Mouse (Mus musculus) limb, embryonic 12.5 days (tissue): Measurements from ENCODE around the gene Styxl1. TPM values are rescaled to one million over a fixed set of nuclear protein-coding genes. Genes with fewer than 3 reads are reported as not detected.

Source experiments
- ATAC-seq: fragments of 200-750 bp; cut with Nextera tagmentation; 2 replicates; pipeline ENCODE4 v1.8.0; 2017; ENCODE audit warnings: low read depth, moderate TSS enrichment; ENCODE audit not compliant: insufficient number of reproducible peaks, insufficient read depth, low FRiP score, low TSS enrichment
- H3K27ac ChIP-seq: fragments of 300-500 bp; sonication (generic); 2 replicates; pipeline ENCODE4 v1.5.1; 2016; ENCODE audit warnings: mild to moderate bottlenecking, moderate library complexity
- H3K27me3 ChIP-seq: fragments of 300-500 bp; sonication (generic); 2 replicates; pipeline ENCODE4 v1.6.1; 2016; ENCODE audit warnings: mild to moderate bottlenecking, moderate library complexity
- H3K36me3 ChIP-seq: fragments of 300-500 bp; sonication (generic); 2 replicates; pipeline ENCODE4 v1.6.1; 2016; ENCODE audit warnings: mild to moderate bottlenecking, moderate library complexity
- H3K4me1 ChIP-seq: fragments of 300-500 bp; sonication (generic); replicated peaks from 2 replicates; pipeline ENCODE4 v1.6.1; 2016
- H3K4me2 ChIP-seq: fragments of 300-500 bp; sonication (generic); 2 replicates; pipeline ENCODE4 v1.6.1; 2016; ENCODE audit warnings: mild to moderate bottlenecking, moderate library complexity
- H3K4me3 ChIP-seq: fragments of 300-500 bp; sonication (generic); replicated peaks from 2 replicates; pipeline ENCODE4 v1.5.1; 2016; ENCODE audit warnings: mild to moderate bottlenecking
- H3K9ac ChIP-seq: fragments of 300-500 bp; sonication (generic); replicated peaks from 2 replicates; pipeline ENCODE4 v1.6.1; 2016; ENCODE audit warnings: mild to moderate bottlenecking, moderate library complexity
- H3K9me3 ChIP-seq: fragments of 300-500 bp; sonication (generic); 2 replicates; pipeline ENCODE4 v1.6.1; 2016; ENCODE audit warnings: mild to moderate bottlenecking, moderate library complexity
- WGBS: fragments of 180-500 bp; shearing (Covaris S2); methylation state at CpG from one replicate; pipeline ENCODE4 v1.1.7; 2016; 5-methylcytosine and 5-hydroxymethylcytosine counted together
- polyA plus RNA-seq: library from polyadenylated mRNA; unstranded; fragments of >200 nt; fragmentation: Nextera tagmentation; extraction: Ambion mirVana; gene quantifications from 2 replicates; pipeline ENCODE4 v1.2.1, GENCODE M21; 2016

Gene Styxl1
- polyA plus RNA-seq, 1 experiment from 2014 or later, result not detected

GRCm38 (mm10) chr5:135735741-135736140 is 42.4 kb downstream of the Styxl1 start:
- peaks cover 85% of the 10 kb centered on the region for H3K36me3 ChIP-seq
- H3K27ac ChIP-seq, result no peak overlapping the region
- no peak overlapping the region for H3K4me2 ChIP-seq
- H3K27me3 ChIP-seq, result no peaks in the 10 kb centered on the region
- ATAC-seq, result no peak
- H3K9me3 ChIP-seq, result no peaks in the 10 kb centered on the region
- 94% methylated on average over 13 of the region's 13 CpGs for WGBS
- no peak overlapping the region for H3K9ac ChIP-seq
- H3K4me3 ChIP-seq, result no peak overlapping the region
- no peaks in the 10 kb centered on the region for H3K4me1 ChIP-seq

- Histone ChIP-seq H3K4me3 (no peak overlapping the region), H3K36me3 (peaks cover 94% of the 10 kb centered on the region), H3K9me3 (no peaks in the 10 kb centered on the region), H3K9ac (no peak overlapping the region), H3K27me3 (no peaks in the 10 kb centered on the region), H3K4me1 (no peaks in the 10 kb centered on the region), H3K4me2 (no peak overlapping the region), H3K27ac (no peak overlapping the region)
- ATAC-seq, result no peak
- 93% methylated on average over 42 of the region's 42 CpGs for WGBS
These were observed 44.0 kb downstream of the Styxl1 start for GRCm38 (mm10) chr5:135734057-135734680.

GRCm38 (mm10) chr5:135733071-135733470 is 45.1 kb downstream of the Styxl1 start:
- ATAC-seq, result no peak
- Histone ChIP-seq H3K9me3 (no peaks in the 10 kb centered on the region), H3K27me3 (no peaks in the 10 kb centered on the region), H3K4me3 (no peak overlapping the region), H3K9ac (no peak overlapping the region), H3K27ac (no peak overlapping the region), H3K4me1 (no peaks in the 10 kb centered on the region), H3K36me3 (peaks cover 98% of the 10 kb centered on the region), H3K4me2 (no peak overlapping the region)
- 93% methylated on average over 4 of the region's 4 CpGs for WGBS

- WGBS, result 93% methylated on average over 16 of the region's 16 CpGs
- Histone ChIP-seq H3K27me3 (no peaks in the 10 kb centered on the region), H3K4me3 (no peak overlapping the region), H3K27ac (no peak overlapping the region), H3K4me1 (peaks cover 12% of the 10 kb centered on the region), H3K4me2 (no peak overlapping the region), H3K36me3 (peaks cover 82% of the 10 kb centered on the region), H3K9ac (no peak overlapping the region), H3K9me3 (no peaks in the 10 kb centered on the region)
- no peak for ATAC-seq
These were observed 46.9 kb downstream of the Styxl1 start for GRCm38 (mm10) chr5:135731322-135731721.

- Histone ChIP-seq H3K9me3 (no peaks in the 10 kb centered on the region), H3K4me3 (no peak overlapping the region), H3K4me2 (no peak overlapping the region), H3K4me1 (peaks cover 16% of the 10 kb centered on the region), H3K27me3 (no peaks in the 10 kb centered on the region), H3K36me3 (peaks cover 78% of the 10 kb centered on the region), H3K9ac (no peak overlapping the region), H3K27ac (no peak overlapping the region)
- no peak for ATAC-seq
- 93% methylated on average over 10 of the region's 10 CpGs for WGBS
These were observed 47.3 kb downstream of the Styxl1 start for GRCm38 (mm10) chr5:135730916-135731315.

GRCm38 (mm10) chr5:135730278-135730677 is 47.9 kb downstream of the Styxl1 start:
- Histone ChIP-seq H3K4me2 (no peak overlapping the region), H3K27ac (no peak overlapping the region), H3K9ac (no peak overlapping the region), H3K4me3 (no peak overlapping the region), H3K27me3 (no peaks in the 10 kb centered on the region), H3K4me1 (peaks cover 23% of the 10 kb centered on the region), H3K9me3 (no peaks in the 10 kb centered on the region), H3K36me3 (peaks cover 72% of the 10 kb centered on the region)
- no peak for ATAC-seq
- WGBS, result 96% methylated on average over 10 of the region's 10 CpGs

- Histone ChIP-seq H3K4me3 (no peak overlapping the region), H3K9ac (no peak overlapping the region), H3K27me3 (no peaks in the 10 kb centered on the region), H3K4me1 (peaks cover 32% of the 10 kb centered on the region), H3K9me3 (no peaks in the 10 kb centered on the region), H3K27ac (no peak overlapping the region), H3K36me3 (peaks cover 62% of the 10 kb centered on the region), H3K4me2 (no peak overlapping the region)
- 90% methylated on average over 13 of the region's 13 CpGs for WGBS
- no peak for ATAC-seq
These were observed 48.8 kb downstream of the Styxl1 start for GRCm38 (mm10) chr5:135729351-135729750.

- Histone ChIP-seq H3K4me1 (peaks cover 42% of the 10 kb centered on the region), H3K36me3 (peaks cover 53% of the 10 kb centered on the region), H3K4me2 (no peak overlapping the region), H3K9me3 (no peaks in the 10 kb centered on the region), H3K9ac (no peak overlapping the region), H3K27me3 (no peaks in the 10 kb centered on the region), H3K27ac (no peak overlapping the region), H3K4me3 (no peak overlapping the region)
- ATAC-seq, result no peak
- WGBS, result 89% methylated on average over 13 of the region's 13 CpGs
These were observed 49.8 kb downstream of the Styxl1 start for GRCm38 (mm10) chr5:135728361-135728760.

- peaks cover 48% of the 10 kb centered on the region for H3K36me3 ChIP-seq
These were observed 50.3 kb downstream of the Styxl1 start for GRCm38 (mm10) chr5:135727871-135728270.

GRCm38 (mm10) chr5:135726641-135727346 is 51.4 kb downstream of the Styxl1 start:
- peak overlapping the region; percentile 37 for H3K4me3 ChIP-seq
- peaks cover 37% of the 10 kb centered on the region for H3K36me3 ChIP-seq
- H3K9me3 ChIP-seq, result no peaks in the 10 kb centered on the region
- peak overlapping the region; percentile 96; the same call in 1 of the 2 replicates for H3K27ac ChIP-seq
- peaks cover 57% of the 10 kb centered on the region for H3K4me1 ChIP-seq
- WGBS, result 53% methylated on average over 2 of the region's 2 CpGs
- no peak for ATAC-seq
- peak overlapping the region; percentile 61 for H3K9ac ChIP-seq
- H3K4me2 ChIP-seq, result peak overlapping the region; percentile 66
- H3K27me3 ChIP-seq, result no peaks in the 10 kb centered on the region

More at GRCm38 (mm10) chr5:135727871-135728270, 50.3 kb downstream of the Styxl1 start:
- Histone ChIP-seq H3K9me3 (no peaks in the 10 kb centered on the region), H3K9ac (no peak overlapping the region), H3K27me3 (no peaks in the 10 kb centered on the region), H3K4me2 (peak overlapping the region; percentile 66; the same call in 1 of the 2 replicates), H3K4me3 (no peak overlapping the region), H3K4me1 (peaks cover 47% of the 10 kb centered on the region), H3K27ac (no peak overlapping the region)
- WGBS, result 89% methylated on average over 9 of the region's 9 CpGs
- ATAC-seq, result no peak

- WGBS, result 20% methylated on average over 6 of the region's 6 CpGs
- H3K27me3 ChIP-seq, result no peaks in the 10 kb centered on the region
- ATAC-seq, result no peak
- H3K27ac ChIP-seq, result peak overlapping the region; percentile 96
- H3K36me3 ChIP-seq, result peaks cover 29% of the 10 kb centered on the region
- H3K9me3 ChIP-seq, result no peaks in the 10 kb centered on the region
- peak overlapping the region; percentile 61 for H3K9ac ChIP-seq
- H3K4me2 ChIP-seq, result peak overlapping the region; percentile 66
- H3K4me3 ChIP-seq, result peak overlapping the region; percentile 37
- peaks cover 57% of the 10 kb centered on the region for H3K4me1 ChIP-seq
These were observed 52.2 kb downstream of the Styxl1 start for GRCm38 (mm10) chr5:135725991-135726390.
